Mouse (Mus musculus) large intestine, adult 2 months (tissue): Measurements from ENCODE around the gene Macf1. TPM values are rescaled to one million over a fixed set of nuclear protein-coding genes. Genes with fewer than 3 reads are reported as not detected.

Experiments used
- polyA plus RNA-seq: library from polyadenylated mRNA; depleted of rRNA; stranded (reverse); fragments of >200 nt; gene quantifications from 2 replicates; pipeline ENCODE4 v1.2.3, GENCODE M21; 2012; rRNA removed

The Macf1 gene
- polyA plus RNA-seq, 1 experiment: 23.4 TPM

Other genes with a start within 250 kb of the Macf1 start
- 62.4 and 69.0 TPM in 2 replicates for gene Ndufs5, start 33.8 kb upstream of the Macf1 start, polyA plus RNA-seq
- gene Akirin1, start 66.0 kb upstream of the Macf1 start, polyA plus RNA-seq: 20.2 and 23.8 TPM in 2 replicates
- gene Rhbdl2, start 103.5 kb upstream of the Macf1 start, polyA plus RNA-seq: 18.2 and 19.6 TPM in 2 replicates
- not detected in 2 replicates for gene 4933427I04Rik, start 175.3 kb upstream of the Macf1 start, polyA plus RNA-seq
- gene Mycbp, start 220.5 kb upstream of the Macf1 start, polyA plus RNA-seq: 12.3 and 13.3 TPM in 2 replicates
- gene Rragc, start 233.1 kb upstream of the Macf1 start, polyA plus RNA-seq: 27.5 and 29.2 TPM in 2 replicates
- 0.49 TPM in 1 of 2 replicates, not detected in the other for gene 4930535I16Rik, start 233.7 kb upstream of the Macf1 start, polyA plus RNA-seq